Mouse (Mus musculus): ENCODE data around the gene Antxr1.

GRCm38 (mm10) chr6:87255668-87256067, 80.0 kb downstream of the Antxr1 start:
- TF ChIP-seq CTCF (conservative IDR thresholded peaks at IDR 0.05 in 1 of 2, IDR thresholded peaks at IDR 0.05 in 1 of 2; ENCODE audit: low read depth in 2 of 2, low read length in 2 of 2) (no peak), ZNF384 (IDR thresholded peaks at IDR 0.05; ENCODE audit: low read depth, low read length) (no peak), ELF1 (IDR thresholded peaks at IDR 0.05; ENCODE audit: low read depth, low read length) (0 out of 2 replicates have a peak, but pooled peaks have one; percentile 22), POLR2A (IDR thresholded peaks at IDR 0.05; ENCODE audit: low read depth, low read length) (no peak), MAX (IDR thresholded peaks at IDR 0.05; ENCODE audit: low read length) (peak; percentile 67; the same call in 1 of the 2 replicates), EP300 (IDR thresholded peaks at IDR 0.05; ENCODE audit: low read length) (peak; percentile 14; the same call in 1 of the 2 replicates)
